Mouse (Mus musculus): ENCODE results near the gene Nprl3.

GRCm38 (mm10) chr11:32226124-32226871 is 41.2 kb downstream of the Nprl3 start, which contains the start of gene Mpg:
- TF ChIP-seq GATA1 (IDR thresholded peaks at IDR 0.05; ENCODE audit: low read length) (no peak), TAL1 (IDR thresholded peaks at IDR 0.05; ENCODE audit: low read length) (no peak)

Data from erythroblast, embryonic 14.5 days (primary cell).